Mouse (Mus musculus): ENCODE measurements at regions not wholly inside any gene's neighbourhood (a gene's known extent, or its start where the extent isn't known, plus 50 kb on each side); places are given as distances from the start of the nearest gene placed in this dataset.

DNA sequence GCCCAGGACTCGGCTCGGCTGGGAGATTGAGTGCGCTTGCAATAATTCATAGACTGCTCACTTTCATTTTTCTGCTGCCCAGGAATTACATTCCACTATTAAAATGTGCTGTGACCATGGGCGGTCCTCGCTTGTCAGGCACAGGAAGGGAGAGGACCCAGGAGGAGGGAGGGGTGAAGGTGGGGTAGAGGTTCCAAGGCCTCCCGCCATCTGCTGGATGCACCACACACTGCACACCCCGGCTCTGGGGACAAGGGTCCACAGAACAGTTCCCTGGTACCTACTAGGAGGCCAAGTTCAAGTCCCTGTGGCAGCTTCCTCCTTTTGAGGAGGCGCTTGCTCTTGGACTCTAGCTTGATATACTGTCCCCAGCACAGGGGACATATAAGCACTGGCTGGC lies 83.8 kb upstream of the Nkx1-1 start:
- no peak for DNase-seq (ENCODE audit: low spot score in 2 of 2)
- intact Hi-C loops (cut with DNase I): no loop called here

DNA sequence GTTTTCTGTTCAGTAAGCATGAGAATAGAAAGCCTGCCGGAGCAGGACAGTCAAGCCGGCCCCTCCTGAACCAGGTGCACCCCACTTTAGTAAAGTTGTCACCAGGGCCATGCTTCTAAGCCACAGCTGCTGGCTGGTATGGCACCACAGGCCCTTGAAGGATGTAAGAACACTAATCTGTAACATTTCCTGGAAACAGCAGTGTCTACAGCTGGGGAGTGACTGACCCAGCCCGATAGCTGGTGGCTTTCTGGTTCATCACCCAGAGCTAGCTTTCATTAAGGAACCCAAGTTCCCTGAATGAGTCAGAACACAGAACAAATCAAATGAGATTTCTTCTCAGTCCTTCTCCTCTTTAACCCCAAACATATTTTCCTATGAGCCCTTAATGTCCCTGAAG lies 82.4 kb upstream of the Nkx1-1 start:
- intact Hi-C loops (cut with DNase I): no loop called here
- DNase-seq (ENCODE audit: low spot score in 2 of 2): no peak

DNA sequence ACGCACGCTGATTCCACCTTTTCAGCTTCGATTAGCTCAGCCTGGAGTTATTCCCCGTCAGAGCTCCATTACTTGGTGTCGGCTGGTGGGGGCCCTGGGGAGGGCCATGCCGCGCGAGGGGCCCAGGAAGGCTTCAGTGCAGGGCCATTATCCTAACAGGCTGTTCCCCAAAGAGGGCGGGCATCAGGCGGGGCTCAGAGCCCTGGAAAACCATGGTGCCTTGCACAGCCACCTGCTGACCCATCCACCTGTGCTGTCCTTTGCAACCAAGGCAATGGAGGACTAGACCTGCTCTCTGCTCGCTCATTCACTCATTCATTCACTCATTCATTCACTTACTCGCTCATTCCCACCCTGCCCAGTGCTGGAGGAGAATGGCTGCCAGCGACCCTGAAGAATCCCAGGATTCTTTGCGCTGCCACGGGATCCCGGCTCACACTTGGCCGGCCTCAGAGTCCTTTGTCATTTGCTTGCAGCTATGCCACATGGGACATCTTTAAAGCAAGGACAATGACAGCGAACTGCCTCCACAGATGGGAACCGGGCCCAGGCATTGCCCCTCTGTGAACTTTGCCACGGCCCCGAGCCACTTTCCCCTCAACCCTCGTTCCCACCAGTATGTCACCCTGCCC lies 78.6 kb upstream of the Nkx1-1 start:
- intact Hi-C loops (cut with DNase I): no loop called here
- no peak for DNase-seq (ENCODE audit: low spot score in 2 of 2)

GRCm38 (mm10) chr5:33511529-33512252 lies 77.9 kb upstream of the Nkx1-1 start:
- intact Hi-C loops (cut with DNase I): no loop called here
- DNase-seq (ENCODE audit: low spot score in 2 of 2): no peak

DNA sequence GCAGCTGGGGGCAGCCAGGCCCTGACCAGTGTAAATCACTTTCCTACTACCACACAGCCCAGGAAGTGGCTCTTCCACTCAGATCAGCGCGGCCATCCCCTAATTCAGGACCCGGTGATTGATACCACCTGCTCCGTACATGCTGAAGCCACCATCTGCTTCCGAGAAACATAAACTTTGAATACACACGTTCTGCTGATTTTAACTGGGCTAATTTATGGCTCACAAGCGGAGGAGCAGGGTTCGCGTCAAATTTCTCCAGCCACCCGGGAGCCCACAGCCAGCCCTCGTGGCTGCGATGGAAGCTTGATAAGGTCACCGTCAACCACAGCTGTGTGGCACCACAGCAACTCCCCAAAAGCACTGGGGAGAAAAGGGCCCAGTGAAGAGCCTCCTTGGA lies 72.0 kb upstream of the Nkx1-1 start:
- no peak for DNase-seq (ENCODE audit: low spot score in 2 of 2)
- intact Hi-C loops (cut with DNase I): no loop called here

DNA sequence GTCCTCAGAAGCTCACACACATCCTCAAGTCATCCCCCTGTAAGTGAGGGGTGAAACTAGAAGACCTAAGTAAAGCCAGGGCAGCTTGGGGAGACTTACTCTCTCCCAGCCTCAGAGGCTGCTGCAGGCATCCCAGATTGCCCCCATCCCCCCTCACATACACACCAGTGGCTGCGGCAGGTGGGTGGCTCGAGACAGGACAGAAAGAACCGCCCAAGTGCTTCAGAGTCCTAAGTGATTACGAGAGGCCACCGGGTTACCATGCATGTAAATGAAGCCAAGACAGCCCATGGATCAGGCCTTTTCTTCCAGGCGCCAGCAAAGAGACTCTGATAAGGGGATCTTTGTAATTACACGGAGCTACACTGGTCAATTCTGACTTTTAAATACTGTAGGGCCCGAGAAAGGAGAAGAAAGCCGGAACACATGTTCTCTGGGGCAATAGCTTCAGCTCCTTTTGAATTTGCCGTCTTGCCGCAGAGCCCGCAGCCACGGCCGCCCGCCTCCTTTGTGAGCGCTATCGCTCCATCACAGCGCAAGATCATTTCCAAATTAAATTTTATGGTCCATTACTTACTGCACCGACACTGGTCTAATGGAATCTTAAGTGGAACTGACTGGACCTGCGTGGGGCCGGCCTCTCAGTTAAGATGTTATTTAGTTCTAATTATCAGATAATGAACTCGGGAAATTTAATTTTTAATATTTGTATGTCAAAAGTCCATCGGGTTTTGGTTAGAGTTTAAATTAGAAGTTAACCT lies 68.1 kb upstream of the Nkx1-1 start:
- no peak for DNase-seq (ENCODE audit: low spot score in 2 of 2)
- intact Hi-C loops (cut with DNase I): no loop called here

GRCm38 (mm10) chr5:33501211-33501610 lies 67.4 kb upstream of the Nkx1-1 start:
- intact Hi-C loops (cut with DNase I): no loop called here
- no peak for DNase-seq (ENCODE audit: low spot score in 2 of 2)

DNA sequence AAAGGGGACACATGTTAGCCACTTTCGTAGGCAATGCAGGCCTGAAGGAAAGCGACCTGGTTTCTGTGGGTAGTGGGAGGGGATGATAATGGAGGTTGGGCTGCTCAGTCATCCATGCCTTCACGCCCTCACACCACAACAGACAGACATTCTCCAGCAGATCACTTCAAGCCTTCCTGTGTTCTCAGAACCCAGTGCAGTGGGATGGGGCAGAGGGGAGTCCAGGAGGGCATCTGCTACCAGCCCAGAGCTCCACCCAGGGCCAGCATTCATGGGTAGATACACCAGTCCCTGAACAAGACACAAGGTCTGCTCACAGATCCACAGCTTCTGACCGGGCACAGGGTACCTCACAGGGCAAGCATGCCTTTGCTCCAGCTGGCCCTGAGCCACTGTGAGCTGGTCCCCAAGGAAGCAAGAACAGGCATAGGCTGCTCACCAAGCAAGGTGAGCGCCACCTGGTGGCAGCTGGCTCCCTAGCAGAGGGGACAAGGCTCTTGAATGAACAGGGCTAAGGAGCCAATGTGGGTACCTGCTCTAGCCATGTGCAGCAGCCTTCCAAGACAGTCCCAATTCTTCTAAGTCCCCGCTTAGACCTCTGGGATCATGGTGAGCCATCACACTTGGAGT lies 62.2 kb upstream of the Nkx1-1 start:
- intact Hi-C loops (cut with DNase I): loop anchor here (2.0 to 5.0 kb wide), 2 partner anchors 91 to 103 kb away; no protein-coding TSS in a partner anchor
- DNase-seq (ENCODE audit: low spot score in 2 of 2): peak; percentile 56 to 70

- intact Hi-C loops (cut with DNase I): loop anchor here (5.0 kb wide), 1 partner anchor 92 kb away; no protein-coding TSS in a partner anchor
- DNase-seq (ENCODE audit: low spot score in 2 of 2): no peak
Observed at GRCm38 (mm10) chr5:33495276-33495675, 61.5 kb upstream of the Nkx1-1 start.

DNA sequence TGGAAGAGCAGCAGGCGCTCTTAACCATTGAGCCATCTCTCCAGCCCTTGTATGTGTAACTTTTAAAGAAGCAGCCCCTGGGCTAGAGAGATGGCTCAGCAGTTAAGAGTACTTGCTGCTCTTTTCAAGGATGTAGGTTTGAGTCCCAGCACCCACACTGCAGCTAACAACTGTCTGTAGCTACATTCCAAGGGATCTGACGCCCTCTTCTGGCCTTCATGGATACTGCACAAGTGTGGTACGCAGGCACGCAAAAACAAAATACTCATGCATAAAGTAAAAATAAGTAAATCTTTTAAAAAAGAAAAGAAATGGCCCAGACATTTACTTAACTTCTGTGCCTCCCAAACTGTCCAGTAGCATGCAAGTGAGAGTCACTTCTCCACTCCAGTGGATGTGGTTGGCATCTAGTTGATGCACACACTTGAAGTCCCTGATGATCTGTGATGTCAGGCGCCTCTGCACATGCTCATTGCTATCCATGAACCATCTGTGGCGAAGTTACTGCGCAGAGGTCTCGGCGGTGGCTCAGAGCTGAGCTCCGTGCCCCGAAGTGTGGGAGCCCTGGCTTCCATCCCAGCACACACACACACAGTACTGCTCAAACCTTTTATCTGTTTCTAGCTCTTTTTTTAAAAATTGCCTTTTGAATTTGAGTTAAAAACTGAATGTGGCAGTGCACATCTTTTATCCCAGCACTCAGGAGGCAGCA lies 59.0 kb upstream of the Nkx1-1 start:
- DNase-seq (ENCODE audit: low spot score in 2 of 2): no peak
- intact Hi-C loops (cut with DNase I): no loop called here

DNA sequence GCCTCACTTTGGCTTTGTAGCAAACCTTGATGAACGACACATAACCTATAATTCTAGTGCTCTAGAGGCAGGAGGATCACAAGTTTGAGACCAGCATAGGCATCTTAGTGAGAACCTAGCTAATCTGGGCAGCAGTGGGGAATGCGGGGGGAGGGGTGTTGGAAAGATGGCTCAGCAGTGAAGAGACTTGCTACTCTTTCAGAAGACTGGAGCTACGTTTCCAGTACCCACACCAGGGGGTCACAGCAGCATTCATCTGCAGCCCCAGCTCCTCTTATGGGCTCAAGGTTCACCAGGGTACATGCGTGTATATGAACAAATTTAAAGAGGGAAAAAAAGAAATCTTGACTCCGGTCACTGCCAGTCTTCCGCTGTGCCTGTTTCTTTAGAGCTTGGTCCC lies 55.5 kb upstream of the Nkx1-1 start:
- DNase-seq (ENCODE audit: low spot score in 2 of 2): no peak
- intact Hi-C loops (cut with DNase I): no loop called here

DNA sequence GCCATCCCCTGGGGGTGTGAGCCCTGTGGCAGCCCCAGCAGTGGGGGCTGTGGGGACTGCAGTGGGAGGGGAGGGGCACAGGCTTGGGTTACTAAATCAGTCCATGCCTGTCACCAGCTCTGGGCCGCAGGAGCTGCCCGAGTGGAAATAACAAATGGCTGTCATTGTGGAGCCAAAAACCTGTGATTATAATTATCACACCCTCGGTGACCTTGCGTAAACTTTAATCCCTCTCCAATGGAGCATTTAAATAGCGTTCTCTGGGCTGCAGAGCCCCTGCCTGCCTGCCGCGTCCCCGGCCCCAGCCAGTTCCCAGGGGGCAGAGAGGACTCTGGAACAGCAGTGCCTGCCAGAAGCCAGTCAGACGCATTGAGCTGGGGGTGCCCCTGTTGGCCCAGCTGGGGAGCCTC lies 54.4 kb upstream of the Nkx1-1 start:
- intact Hi-C loops (cut with DNase I): no loop called here
- DNase-seq (ENCODE audit: low spot score in 2 of 2): no peak

DNA sequence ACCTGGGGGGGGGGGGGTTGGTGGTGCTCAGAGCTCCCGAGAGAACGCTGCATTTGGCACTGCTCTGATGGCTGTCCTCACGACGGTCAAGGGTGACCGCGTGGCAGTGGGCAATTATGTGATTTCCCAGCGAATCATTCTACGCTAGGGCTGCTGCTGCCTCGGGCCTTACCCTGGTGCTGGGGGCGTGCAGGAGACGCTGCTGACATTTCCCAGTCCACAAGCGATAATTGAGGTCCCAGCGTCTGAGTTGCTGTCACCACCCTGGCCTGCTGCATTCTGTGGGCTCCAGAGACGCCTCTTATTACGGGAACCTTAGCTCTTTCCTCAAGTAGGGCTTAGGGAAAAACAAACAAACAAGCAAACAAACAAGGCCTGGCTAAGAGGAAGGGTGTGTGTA lies 52.0 kb upstream of the Nkx1-1 start:
- intact Hi-C loops (cut with DNase I): no loop called here

More for the DNA sequence above, 52.0 kb upstream of the Nkx1-1 start:
- DNase-seq (ENCODE audit: low spot score in 2 of 2): no peak

All from left cerebral cortex, postnatal 36 days (tissue).